Mouse (Mus musculus): ENCODE results near the gene Cyp2s1.

DNA sequence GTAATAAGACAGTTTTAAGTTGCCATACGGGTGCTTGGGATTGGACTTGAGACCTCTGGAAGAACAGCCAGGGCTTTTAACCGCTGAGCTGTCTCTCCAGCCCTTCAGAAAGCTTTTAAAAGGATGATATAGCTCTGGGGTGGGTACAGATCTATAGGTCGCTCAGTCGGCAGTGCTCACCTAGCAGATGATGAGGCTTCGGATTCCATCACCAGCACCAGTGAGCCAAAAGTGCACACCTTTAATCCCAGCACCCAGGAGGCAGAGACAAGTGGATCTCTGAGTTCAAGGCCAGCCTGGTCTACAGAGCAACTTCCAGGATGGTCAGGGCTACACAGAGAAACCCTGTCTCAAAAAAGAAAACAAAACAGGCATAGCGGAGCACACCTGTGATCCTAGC is 15.7 kb downstream of the Cyp2s1 start:
- TF ChIP-seq POLR2A (IDR thresholded peaks at IDR 0.05; ENCODE audit: borderline replicate concordance, control insufficient read depth, low read depth, low read length): no peak
- TF ChIP-seq CTCF (IDR thresholded peaks at IDR 0.05; ENCODE audit: control insufficient read depth, insufficient read depth, low read length): no peak

Data from bone marrow, adult 2 months (tissue).